Mouse (Mus musculus): ENCODE data around the gene Iba57. TPM values are rescaled to one million over a fixed set of nuclear protein-coding genes. Genes with fewer than 3 reads are reported as not detected.

The Iba57 gene
- polyA plus RNA-seq, 1 experiment from 2014 or later: 4.9 TPM

GRCm38 (mm10) chr11:59187706-59188105, 24.2 kb upstream of the Iba57 start:
- H3K4me1 ChIP-seq (ENCODE audit: control insufficient read depth in 2 of 2, insufficient read depth in 2 of 2, low read length in 2 of 2): peaks cover 10 to 20% of the 10 kb centered on the region in 2 experiments
- no peak overlapping the region for H3K27ac ChIP-seq (replicated peaks in 1 of 2; ENCODE audit: control insufficient read depth in 1 of 2, insufficient read depth in 1 of 2, low read depth in 2 of 2, low read length in 2 of 2)
- peaks cover 35% of the 10 kb centered on the region for H3K36me3 ChIP-seq (ENCODE audit: control insufficient read depth, insufficient read depth, low read length)
- H3K9me3 ChIP-seq (ENCODE audit: control insufficient read depth, low read length): no peaks in the 10 kb centered on the region
- no peaks in the 10 kb centered on the region for H3K27me3 ChIP-seq (ENCODE audit: control insufficient read depth, insufficient read depth, low read length)
- H3K4me2 ChIP-seq (ENCODE audit: low read length): no peak overlapping the region
- WGBS: 78% methylated on average over 6 of the region's 6 CpGs
- H3K9ac ChIP-seq (ENCODE audit: low read length): no peak overlapping the region
- ATAC-seq (ENCODE audit: insufficient number of reproducible peaks, insufficient read depth, low FRiP score, low read depth): no peak
- H3K4me3 ChIP-seq (ENCODE audit: control insufficient read depth in 1 of 2, insufficient read depth in 1 of 2, low read depth in 1 of 2, low read length in 2 of 2): no peak overlapping the region

GRCm38 (mm10) chr11:59185490-59185889, 22.0 kb upstream of the Iba57 start:
- Histone ChIP-seq H3K27ac (replicated peaks in 1 of 2; ENCODE audit: control insufficient read depth in 1 of 2, insufficient read depth in 1 of 2, low read depth in 2 of 2, low read length in 2 of 2) (no peak overlapping the region), H3K36me3 (ENCODE audit: control insufficient read depth, insufficient read depth, low read length) (peaks cover 35% of the 10 kb centered on the region), H3K9ac (ENCODE audit: low read length) (no peak overlapping the region), H3K9me3 (ENCODE audit: control insufficient read depth, low read length) (no peaks in the 10 kb centered on the region), H3K27me3 (ENCODE audit: control insufficient read depth, insufficient read depth, low read length) (no peaks in the 10 kb centered on the region), H3K4me1 (ENCODE audit: control insufficient read depth in 2 of 2, insufficient read depth in 2 of 2, low read length in 2 of 2) (peaks cover 12 to 22% of the 10 kb centered on the region in 2 experiments), H3K4me3 (ENCODE audit: control insufficient read depth in 1 of 2, insufficient read depth in 1 of 2, low read depth in 1 of 2, low read length in 2 of 2) (no peak overlapping the region), H3K4me2 (ENCODE audit: low read length) (no peak overlapping the region)
- no peak for ATAC-seq (ENCODE audit: insufficient number of reproducible peaks, insufficient read depth, low FRiP score, low read depth)
- 85% methylated on average over 5 of the region's 5 CpGs for WGBS

DNA sequence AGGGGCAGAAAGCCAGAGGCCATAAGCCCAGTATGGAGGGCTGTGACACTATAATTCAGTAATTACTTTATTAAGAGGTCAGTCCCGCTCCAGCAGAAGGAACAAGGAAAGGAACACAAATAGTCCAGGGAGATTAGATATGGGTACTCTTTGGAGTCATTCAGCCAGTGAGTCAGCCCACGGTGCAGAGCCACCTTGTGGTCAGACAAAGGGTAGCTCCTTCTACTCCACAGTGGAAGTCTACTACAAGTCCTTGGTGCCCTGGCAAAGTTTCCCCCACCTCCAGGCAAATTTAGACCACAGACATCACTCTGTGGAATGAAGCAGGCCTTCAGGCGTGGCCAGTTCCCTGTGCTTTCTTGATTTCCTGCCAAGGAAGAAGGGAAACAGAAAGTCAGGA, 20.3 kb upstream of the Iba57 start:
- peak overlapping the region; percentile 12; the same call in 1 of the 2 replicates for H3K4me2 ChIP-seq (ENCODE audit: low read length)
- no peaks in the 10 kb centered on the region for H3K9me3 ChIP-seq (ENCODE audit: control insufficient read depth, low read length)
- no peak overlapping the region for H3K4me3 ChIP-seq (ENCODE audit: control insufficient read depth in 1 of 2, insufficient read depth in 1 of 2, low read depth in 1 of 2, low read length in 2 of 2)
- H3K27ac ChIP-seq (replicated peaks in 1 of 2; ENCODE audit: control insufficient read depth in 1 of 2, insufficient read depth in 1 of 2, low read depth in 2 of 2, low read length in 2 of 2): peak overlapping the region; percentile 48 to 55; a peak in 3 of 4 replicates
- H3K9ac ChIP-seq (ENCODE audit: low read length): peak overlapping the region; percentile 51; the same call in 1 of the 2 replicates
- 0 out of 2 replicates have a peak, but pooled peaks cover 4% of the 10 kb centered on the region for H3K27me3 ChIP-seq (ENCODE audit: control insufficient read depth, insufficient read depth, low read length)
- H3K4me1 ChIP-seq (ENCODE audit: control insufficient read depth in 2 of 2, insufficient read depth in 2 of 2, low read length in 2 of 2): peaks cover 15 to 31% of the 10 kb centered on the region in 2 experiments
- 9% methylated on average over 3 of the region's 3 CpGs for WGBS
- no peak for ATAC-seq (ENCODE audit: insufficient number of reproducible peaks, insufficient read depth, low FRiP score, low read depth)
- H3K36me3 ChIP-seq (ENCODE audit: control insufficient read depth, insufficient read depth, low read length): peaks cover 35% of the 10 kb centered on the region

- WGBS: 32% methylated on average over 3 of the region's 3 CpGs
- peak within 1 kb of the TSS; percentile 51; the same call in 1 of the 2 replicates for H3K9ac ChIP-seq (ENCODE audit: low read length)
These were observed 19.4 kb upstream of the Iba57 start, which contains the start of gene Gjc2 for GRCm38 (mm10) chr11:59182864-59183331. TSS of gene Gjc2 (minus strand) at chr11:59183213.

DNA sequence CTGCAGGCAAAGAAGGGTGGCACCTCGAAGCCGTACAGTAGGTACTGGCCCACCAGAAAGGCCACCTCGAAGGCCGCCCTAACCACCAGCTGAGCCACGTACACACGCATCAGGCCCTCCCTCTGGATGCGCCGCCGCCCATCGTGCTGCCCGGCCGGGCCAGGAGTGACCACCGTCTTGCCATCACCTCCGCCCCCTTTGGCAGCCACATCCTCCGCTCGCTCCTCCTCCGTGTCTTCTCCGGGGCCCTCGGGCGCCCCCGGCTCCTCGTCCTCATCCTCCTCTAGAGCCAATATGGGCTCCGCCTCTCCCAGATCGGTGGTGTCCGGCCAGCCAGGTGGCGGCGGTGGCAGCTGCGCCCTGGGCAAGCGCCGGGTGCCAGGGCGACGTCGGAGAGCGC, 13.4 kb upstream of the Iba57 start:
- Histone ChIP-seq H3K27ac (replicated peaks in 1 of 2; ENCODE audit: control insufficient read depth in 1 of 2, insufficient read depth in 1 of 2, low read depth in 2 of 2, low read length in 2 of 2) (no peak overlapping the region), H3K4me1 (ENCODE audit: control insufficient read depth in 2 of 2, insufficient read depth in 2 of 2, low read length in 2 of 2) (peaks cover 9 to 23% of the 10 kb centered on the region in 2 experiments; a peak in 3 of 4 replicates), H3K4me2 (ENCODE audit: low read length) (peak overlapping the region; percentile 58), H3K9ac (ENCODE audit: low read length) (peak overlapping the region; percentile 47; the same call in 1 of the 2 replicates), H3K36me3 (ENCODE audit: control insufficient read depth, insufficient read depth, low read length) (no peaks in the 10 kb centered on the region), H3K9me3 (ENCODE audit: control insufficient read depth, low read length) (no peaks in the 10 kb centered on the region), H3K4me3 (ENCODE audit: control insufficient read depth in 1 of 2, insufficient read depth in 1 of 2, low read depth in 1 of 2, low read length in 2 of 2) (peak overlapping the region; percentile 17 to 37; a peak in 3 of 4 replicates), H3K27me3 (ENCODE audit: control insufficient read depth, insufficient read depth, low read length) (peaks cover 57% of the 10 kb centered on the region)
- ATAC-seq (ENCODE audit: insufficient number of reproducible peaks, insufficient read depth, low FRiP score, low read depth): no peak
- 6% methylated on average over 34 of the region's 34 CpGs for WGBS

More at GRCm38 (mm10) chr11:59182864-59183331, 19.4 kb upstream of the Iba57 start, which contains the start of gene Gjc2:
- H3K4me1 ChIP-seq (ENCODE audit: control insufficient read depth in 2 of 2, insufficient read depth in 2 of 2, low read length in 2 of 2): peaks cover 15 to 31% of the 10 kb centered on the region in 2 experiments
- peak within 1 kb of the TSS; percentile 48 to 55; a peak in 3 of 4 replicates for H3K27ac ChIP-seq (replicated peaks in 1 of 2; ENCODE audit: control insufficient read depth in 1 of 2, insufficient read depth in 1 of 2, low read depth in 2 of 2, low read length in 2 of 2)
- H3K9me3 ChIP-seq (ENCODE audit: control insufficient read depth, low read length): no peaks in the 10 kb centered on the region
- 0 out of 2 replicates have a peak, but pooled peaks have one; percentile 17 for ATAC-seq (ENCODE audit: insufficient number of reproducible peaks, insufficient read depth, low FRiP score, low read depth)
- peak within 1 kb of the TSS; percentile 12; the same call in 1 of the 2 replicates for H3K4me2 ChIP-seq (ENCODE audit: low read length)
- H3K36me3 ChIP-seq (ENCODE audit: control insufficient read depth, insufficient read depth, low read length): peaks cover 35% of the 10 kb centered on the region
- H3K27me3 ChIP-seq (ENCODE audit: control insufficient read depth, insufficient read depth, low read length): peaks cover 13% of the 10 kb centered on the region
- H3K4me3 ChIP-seq (ENCODE audit: control insufficient read depth in 1 of 2, insufficient read depth in 1 of 2, low read depth in 1 of 2, low read length in 2 of 2): no peak within 1 kb of the TSS

DNA sequence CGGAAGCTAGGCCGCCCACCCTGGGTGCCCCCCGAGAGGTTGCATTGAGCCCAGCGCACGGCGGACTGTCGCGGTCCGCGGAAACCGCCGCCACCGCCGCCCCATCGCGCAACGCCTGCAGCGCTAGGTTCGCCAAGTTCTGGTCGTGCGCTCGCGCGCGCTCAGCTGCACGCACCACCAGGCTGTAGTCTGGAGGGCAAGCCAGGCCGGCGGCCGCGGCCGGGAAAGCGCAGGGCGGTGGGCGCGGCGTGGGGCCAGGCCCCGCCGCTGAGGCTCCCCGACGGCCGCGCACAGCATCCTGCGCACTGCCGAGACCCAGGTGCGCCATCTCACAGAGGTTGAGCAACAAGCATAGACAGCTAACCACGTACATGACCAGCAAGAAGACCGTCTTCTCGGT, 12.9 kb upstream of the Iba57 start:
- peaks cover 9 to 23% of the 10 kb centered on the region in 2 experiments; a peak in 3 of 4 replicates for H3K4me1 ChIP-seq (ENCODE audit: control insufficient read depth in 2 of 2, insufficient read depth in 2 of 2, low read length in 2 of 2)
- peak overlapping the region; percentile 17 to 37; a peak in 3 of 4 replicates for H3K4me3 ChIP-seq (ENCODE audit: control insufficient read depth in 1 of 2, insufficient read depth in 1 of 2, low read depth in 1 of 2, low read length in 2 of 2)
- WGBS: 5% methylated on average over 48 of the region's 48 CpGs
- H3K36me3 ChIP-seq (ENCODE audit: control insufficient read depth, insufficient read depth, low read length): no peaks in the 10 kb centered on the region
- H3K4me2 ChIP-seq (ENCODE audit: low read length): peak overlapping the region; percentile 58
- H3K27ac ChIP-seq (replicated peaks in 1 of 2; ENCODE audit: control insufficient read depth in 1 of 2, insufficient read depth in 1 of 2, low read depth in 2 of 2, low read length in 2 of 2): no peak overlapping the region
- H3K9ac ChIP-seq (ENCODE audit: low read length): peak overlapping the region; percentile 47; the same call in 1 of the 2 replicates
- H3K9me3 ChIP-seq (ENCODE audit: control insufficient read depth, low read length): no peaks in the 10 kb centered on the region
- H3K27me3 ChIP-seq (ENCODE audit: control insufficient read depth, insufficient read depth, low read length): peaks cover 59% of the 10 kb centered on the region
- ATAC-seq (ENCODE audit: insufficient number of reproducible peaks, insufficient read depth, low FRiP score, low read depth): no peak

DNA sequence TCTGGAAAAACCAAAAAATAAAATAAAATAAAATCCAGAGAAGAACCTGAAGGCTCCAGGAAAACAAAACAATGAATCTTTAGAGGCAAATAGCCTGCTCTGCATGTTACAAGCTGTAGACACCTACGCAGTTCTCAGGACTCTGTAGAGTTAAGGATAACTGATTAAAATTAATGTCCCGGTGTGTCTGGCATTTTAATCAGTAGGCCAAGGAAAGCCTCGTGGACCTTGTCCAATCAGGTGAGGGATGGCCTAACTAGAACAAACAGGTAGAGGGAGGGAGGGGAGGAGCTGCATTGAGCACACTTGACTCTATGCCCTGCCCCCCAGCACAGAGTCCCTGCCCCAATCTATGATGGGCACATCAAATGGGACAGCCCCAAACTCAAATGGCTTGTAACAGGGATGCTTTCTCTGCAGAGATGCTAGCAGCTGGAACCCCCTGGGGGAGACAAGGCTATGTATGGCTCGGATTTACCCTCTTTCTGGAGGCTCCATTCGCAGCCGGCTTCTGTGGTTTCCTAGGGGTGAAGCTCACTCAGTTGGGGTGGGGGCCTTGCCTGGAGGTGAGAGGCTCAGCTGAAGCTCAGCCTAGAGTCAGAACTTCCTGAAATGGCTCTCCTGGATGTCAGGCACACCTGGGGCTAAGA, 10.8 kb upstream of the Iba57 start:
- no peaks in the 10 kb centered on the region for H3K36me3 ChIP-seq (ENCODE audit: control insufficient read depth, insufficient read depth, low read length)
- no peak overlapping the region for H3K27ac ChIP-seq (replicated peaks in 1 of 2; ENCODE audit: control insufficient read depth in 1 of 2, insufficient read depth in 1 of 2, low read depth in 2 of 2, low read length in 2 of 2)
- no peaks in the 10 kb centered on the region for H3K9me3 ChIP-seq (ENCODE audit: control insufficient read depth, low read length)
- no peak for ATAC-seq (ENCODE audit: insufficient number of reproducible peaks, insufficient read depth, low FRiP score, low read depth)
- peaks cover 55% of the 10 kb centered on the region for H3K27me3 ChIP-seq (ENCODE audit: control insufficient read depth, insufficient read depth, low read length)
- no peak overlapping the region for H3K4me3 ChIP-seq (ENCODE audit: control insufficient read depth in 1 of 2, insufficient read depth in 1 of 2, low read depth in 1 of 2, low read length in 2 of 2)
- H3K4me2 ChIP-seq (ENCODE audit: low read length): no peak overlapping the region
- WGBS: 55% methylated on average over 6 of the region's 6 CpGs
- H3K9ac ChIP-seq (ENCODE audit: low read length): no peak overlapping the region
- H3K4me1 ChIP-seq (ENCODE audit: control insufficient read depth in 2 of 2, insufficient read depth in 2 of 2, low read length in 2 of 2): peaks cover 10 to 18% of the 10 kb centered on the region in 2 experiments; a peak in 3 of 4 replicates

Data from heart, embryonic 14.5 days (tissue).